Mouse (Mus musculus): Measurements from ENCODE around the gene Cwc27. TPM values are rescaled to one million over a fixed set of nuclear protein-coding genes. Genes with fewer than 3 reads are reported as not detected.

Cwc27 gene
- polyA plus RNA-seq, 2 experiments = 14.9 to 24.4 TPM

GRCm38 (mm10) chr13:104611296-104611695 is 205.6 kb downstream of the Cwc27 start:
- ATAC-seq (ENCODE audit: low FRiP score, low read depth) (no peak), DNase-seq (ENCODE audit: low spot score) (no peak)
- no peak for TF ChIP-seq POLR2A (IDR thresholded peaks at IDR 0.05; ENCODE audit: borderline replicate concordance, extremely low read depth, insufficient read depth, insufficient read length)
- H3K36me3 ChIP-seq (ENCODE audit: control insufficient read depth, insufficient read depth, low read length) = no peaks in the 10 kb centered on the region
- no peak overlapping the region for H3K9ac ChIP-seq (ENCODE audit: low read depth, low read length, severe bottlenecking)
- peaks cover 10% of the 10 kb centered on the region for H3K4me1 ChIP-seq (ENCODE audit: control insufficient read depth, insufficient read depth, low read length)
- H3K4me3 ChIP-seq (replicated peaks; ENCODE audit: low read length) = no peak overlapping the region
- H3K9me3 ChIP-seq (ENCODE audit: control insufficient read depth, low read length) = no peaks in the 10 kb centered on the region
- H3K4me2 ChIP-seq (replicated peaks; ENCODE audit: low read depth, low read length, severe bottlenecking) = no peak overlapping the region
- H3K27ac ChIP-seq (replicated peaks; ENCODE audit: low read depth, low read length) = no peak overlapping the region
- H3K27me3 ChIP-seq (ENCODE audit: control insufficient read depth, insufficient read depth, low read length) = no peaks in the 10 kb centered on the region
- WGBS = 95% methylated on average over 4 of the region's 4 CpGs

GRCm38 (mm10) chr13:104610210-104611111 is 206.5 kb downstream of the Cwc27 start:
- 62% methylated on average over 22 of the region's 22 CpGs for WGBS
- Histone ChIP-seq H3K27ac (replicated peaks; ENCODE audit: low read depth, low read length) (no peak overlapping the region), H3K9me3 (ENCODE audit: control insufficient read depth, low read length) (no peaks in the 10 kb centered on the region), H3K4me2 (replicated peaks; ENCODE audit: low read depth, low read length, severe bottlenecking) (no peak overlapping the region), H3K4me3 (replicated peaks; ENCODE audit: low read length) (no peak overlapping the region), H3K9ac (ENCODE audit: low read depth, low read length, severe bottlenecking) (no peak overlapping the region), H3K4me1 (ENCODE audit: control insufficient read depth, insufficient read depth, low read length) (peaks cover 10% of the 10 kb centered on the region), H3K27me3 (ENCODE audit: control insufficient read depth, insufficient read depth, low read length) (no peaks in the 10 kb centered on the region), H3K36me3 (ENCODE audit: control insufficient read depth, insufficient read depth, low read length) (no peaks in the 10 kb centered on the region)
- DNase-seq (ENCODE audit: low spot score) (no peak), ATAC-seq (ENCODE audit: low FRiP score, low read depth) (peak; percentile 26; the same call in 1 of the 2 replicates)
- TF ChIP-seq POLR2A (IDR thresholded peaks at IDR 0.05; ENCODE audit: borderline replicate concordance, extremely low read depth, insufficient read depth, insufficient read length) = no peak

GRCm38 (mm10) chr13:104608516-104608915 is 208.4 kb downstream of the Cwc27 start:
- Histone ChIP-seq H3K4me2 (replicated peaks; ENCODE audit: low read depth, low read length, severe bottlenecking) (no peak overlapping the region), H3K27me3 (ENCODE audit: control insufficient read depth, insufficient read depth, low read length) (no peaks in the 10 kb centered on the region), H3K4me3 (replicated peaks; ENCODE audit: low read length) (no peak overlapping the region), H3K27ac (replicated peaks; ENCODE audit: low read depth, low read length) (no peak overlapping the region), H3K9me3 (ENCODE audit: control insufficient read depth, low read length) (no peaks in the 10 kb centered on the region), H3K9ac (ENCODE audit: low read depth, low read length, severe bottlenecking) (no peak overlapping the region), H3K4me1 (ENCODE audit: control insufficient read depth, insufficient read depth, low read length) (peaks cover 10% of the 10 kb centered on the region), H3K36me3 (ENCODE audit: control insufficient read depth, insufficient read depth, low read length) (no peaks in the 10 kb centered on the region)
- no peak for TF ChIP-seq POLR2A (IDR thresholded peaks at IDR 0.05; ENCODE audit: borderline replicate concordance, extremely low read depth, insufficient read depth, insufficient read length)
- DNase-seq (ENCODE audit: low spot score) (no peak), ATAC-seq (ENCODE audit: low FRiP score, low read depth) (no peak)
- WGBS = 74% methylated on average over 18 of the region's 18 CpGs

- peaks cover 10% of the 10 kb centered on the region for H3K4me1 ChIP-seq (ENCODE audit: control insufficient read depth, insufficient read depth, low read length)
- no peak overlapping the region for H3K4me2 ChIP-seq (replicated peaks; ENCODE audit: low read depth, low read length, severe bottlenecking)
- TF ChIP-seq POLR2A (IDR thresholded peaks at IDR 0.05; ENCODE audit: borderline replicate concordance, extremely low read depth, insufficient read depth, insufficient read length) = no peak
- no peaks in the 10 kb centered on the region for H3K9me3 ChIP-seq (ENCODE audit: control insufficient read depth, low read length)
- H3K9ac ChIP-seq (ENCODE audit: low read depth, low read length, severe bottlenecking) = no peak overlapping the region
- no peaks in the 10 kb centered on the region for H3K27me3 ChIP-seq (ENCODE audit: control insufficient read depth, insufficient read depth, low read length)
- 73% methylated on average over 14 of the region's 14 CpGs for WGBS
- no peak overlapping the region for H3K27ac ChIP-seq (replicated peaks; ENCODE audit: low read depth, low read length)
- no peak overlapping the region for H3K4me3 ChIP-seq (replicated peaks; ENCODE audit: low read length)
- no peaks in the 10 kb centered on the region for H3K36me3 ChIP-seq (ENCODE audit: control insufficient read depth, insufficient read depth, low read length)
- ATAC-seq (ENCODE audit: low FRiP score, low read depth) (no peak), DNase-seq (ENCODE audit: low spot score) (no peak)
These were observed 210.0 kb downstream of the Cwc27 start for GRCm38 (mm10) chr13:104606786-104607580.

- no peak for TF ChIP-seq POLR2A (IDR thresholded peaks at IDR 0.05; ENCODE audit: borderline replicate concordance, extremely low read depth, insufficient read depth, insufficient read length)
- Histone ChIP-seq H3K9ac (ENCODE audit: low read depth, low read length, severe bottlenecking) (no peak overlapping the region), H3K4me3 (replicated peaks; ENCODE audit: low read length) (no peak overlapping the region), H3K4me2 (replicated peaks; ENCODE audit: low read depth, low read length, severe bottlenecking) (no peak overlapping the region), H3K36me3 (ENCODE audit: control insufficient read depth, insufficient read depth, low read length) (no peaks in the 10 kb centered on the region), H3K9me3 (ENCODE audit: control insufficient read depth, low read length) (no peaks in the 10 kb centered on the region), H3K27me3 (ENCODE audit: control insufficient read depth, insufficient read depth, low read length) (no peaks in the 10 kb centered on the region), H3K4me1 (ENCODE audit: control insufficient read depth, insufficient read depth, low read length) (peaks cover 6% of the 10 kb centered on the region), H3K27ac (replicated peaks; ENCODE audit: low read depth, low read length) (no peak overlapping the region)
- no peak for ATAC-seq (ENCODE audit: low FRiP score, low read depth)
- no peak for DNase-seq (ENCODE audit: low spot score)
- WGBS = 80% methylated on average over 2 of the region's 2 CpGs
These were observed 211.8 kb downstream of the Cwc27 start for GRCm38 (mm10) chr13:104605111-104605510.
